Mouse (Mus musculus) kidney, postnatal 0 days (tissue): Measurements from ENCODE around the gene Zfp385a. TPM values are rescaled to one million over a fixed set of nuclear protein-coding genes. Genes with fewer than 3 reads are reported as not detected.

Experiments used
- ATAC-seq: fragments of 200-750 bp; cut with Nextera tagmentation; replicated peaks from 2 replicates; pipeline ENCODE4 v1.8.0; 2017; ENCODE audit warnings: low read depth, moderate number of reproducible peaks, moderate TSS enrichment, moderate library complexity; ENCODE audit not compliant: low FRiP score
- DNase-seq: peaks from one replicate; pipeline ENCODE4 v3.0.0-alpha.2; 2016; ENCODE audit warnings: low spot score
- H3K27ac ChIP-seq: fragments of 300-500 bp; sonication (generic); 2 replicates; pipeline ENCODE4 v1.5.1; 2014; ENCODE audit warnings: mild to moderate bottlenecking
- H3K27me3 ChIP-seq: fragments of 300-500 bp; sonication (generic); 2 replicates; pipeline ENCODE4 v1.6.1; 2014; ENCODE audit warnings: low read length, mixed read lengths; ENCODE audit not compliant: insufficient read depth
- H3K36me3 ChIP-seq: fragments of 300-500 bp; sonication (generic); 2 replicates; pipeline ENCODE4 v1.6.1; 2014; ENCODE audit warnings: low read length, mixed read lengths; ENCODE audit not compliant: insufficient read depth
- H3K4me1 ChIP-seq: fragments of 300-500 bp; sonication (generic); replicated peaks from 2 replicates; pipeline ENCODE4 v1.6.1; 2014; ENCODE audit warnings: antibody characterized with exemption, low read length, mixed read lengths; ENCODE audit not compliant: insufficient read depth
- H3K4me2 ChIP-seq: fragments of 300-500 bp; sonication (generic); 2 replicates; pipeline ENCODE4 v1.6.1; 2014; ENCODE audit warnings: mild to moderate bottlenecking, low read length, moderate library complexity, mixed read lengths
- H3K4me3 ChIP-seq: fragments of 300-500 bp; sonication (generic); replicated peaks from 2 replicates; pipeline ENCODE4 v1.5.1; 2014; ENCODE audit warnings: low read depth, low read length
- H3K9ac ChIP-seq: fragments of 300-500 bp; sonication (generic); 2 replicates; pipeline ENCODE4 v1.6.1; 2014; ENCODE audit warnings: low read depth, low read length
- H3K9me3 ChIP-seq: fragments of 300-500 bp; sonication (generic); replicated peaks from 2 replicates; pipeline ENCODE4 v1.6.1; 2016; ENCODE audit warnings: low read length, inconsistent platforms, mixed read lengths
- CTCF ChIP-seq: IDR thresholded peaks from 2 replicates; pipeline ENCODE4 v1.5.1; 2016; ENCODE audit warnings: antibody characterized with exemption, low read depth, mild to moderate bottlenecking, moderate library complexity
- WGBS: fragments of 180-500 bp; shearing (Covaris S2); extraction: QIAGEN DNeasy Blood & Tissue Kit; methylation state at CpG from one replicate; pipeline ENCODE4 v1.1.7; 2014; 5-methylcytosine and 5-hydroxymethylcytosine counted together
- polyA plus RNA-seq: library from polyadenylated mRNA; unstranded; fragments of >200 nt; fragmentation: Nextera tagmentation; extraction: Ambion mirVana; gene quantifications from 2 replicates; pipeline ENCODE4 v1.2.1, GENCODE M21; 2015

Zfp385a gene
- polyA plus RNA-seq, 1 experiment from 2014 or later: 11.8 TPM

GRCm38 (mm10) chr15:103340786-103341185 is 893 bp upstream of the Zfp385a start:
- whole genome bisulfite sequencing: 24% methylated on average over 4 of the region's 4 CpGs
- no peak overlapping the region for H3K4me3 ChIP-seq
- no peak overlapping the region for H3K9ac ChIP-seq
- peaks cover 18% of the 10 kb centered on the region for H3K36me3 ChIP-seq
- H3K4me2 ChIP-seq: peak overlapping the region; percentile 91; the same call in 1 of the 2 replicates
- no peaks in the 10 kb centered on the region for H3K9me3 ChIP-seq
- peaks cover 19% of the 10 kb centered on the region for H3K27me3 ChIP-seq
- H3K4me1 ChIP-seq: 0 out of 2 replicates have a peak, but pooled peaks cover 9% of the 10 kb centered on the region
- TF ChIP-seq CTCF: peak; percentile 50; the same call in 1 of the 2 replicates
- H3K27ac ChIP-seq: no peak overlapping the region
- DNase-seq (no peak), ATAC-seq (no peak)

- H3K27me3 ChIP-seq: peaks cover 19% of the 10 kb centered on the region
- H3K9me3 ChIP-seq: no peaks in the 10 kb centered on the region
- 0 out of 2 replicates have a peak, but pooled peaks cover 9% of the 10 kb centered on the region for H3K4me1 ChIP-seq
- DNase-seq (no peak), ATAC-seq (0 out of 2 replicates have a peak, but pooled peaks have one; percentile 31)
- H3K4me3 ChIP-seq: peak overlapping the region; percentile 57
- peak overlapping the region; percentile 91 for H3K4me2 ChIP-seq
- no peak overlapping the region for H3K27ac ChIP-seq
- H3K9ac ChIP-seq: peak overlapping the region; percentile 41
- TF ChIP-seq CTCF: no peak
- H3K36me3 ChIP-seq: peaks cover 4% of the 10 kb centered on the region; the same call in 1 of the 2 replicates
- 8% methylated on average over 31 of the region's 31 CpGs for WGBS
Measured at GRCm38 (mm10) chr15:103339166-103339960, 530 bp downstream of the Zfp385a start.

DNA sequence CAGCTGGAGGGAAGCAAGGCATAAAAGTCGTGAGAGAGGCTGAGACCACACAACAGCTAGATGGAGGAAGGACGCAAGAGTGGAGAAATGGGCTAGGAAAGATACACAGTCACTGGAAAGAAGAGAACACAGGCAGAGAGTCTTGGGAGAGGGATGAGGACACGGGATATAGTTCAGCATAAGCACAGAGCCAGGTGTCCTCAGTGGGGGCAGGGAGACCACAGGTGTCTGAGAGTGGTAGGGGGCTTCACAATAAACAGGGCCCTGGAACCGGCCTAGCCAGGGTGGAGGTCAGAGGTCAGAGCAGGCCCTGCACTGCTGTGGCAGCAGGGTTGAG is 1.1 kb downstream of the Zfp385a start:
- ATAC-seq (0 out of 2 replicates have a peak, but pooled peaks have one; percentile 3), DNase-seq (no peak)
- H3K9me3 ChIP-seq: no peaks in the 10 kb centered on the region
- 52% methylated on average over 4 of the region's 4 CpGs for WGBS
- TF ChIP-seq CTCF: no peak
- no peaks in the 10 kb centered on the region for H3K36me3 ChIP-seq
- H3K9ac ChIP-seq: no peak overlapping the region
- peaks cover 14% of the 10 kb centered on the region; the same call in 1 of the 2 replicates for H3K4me1 ChIP-seq
- H3K27me3 ChIP-seq: peaks cover 19% of the 10 kb centered on the region
- H3K4me2 ChIP-seq: peak overlapping the region; percentile 91; the same call in 1 of the 2 replicates
- no peak overlapping the region for H3K27ac ChIP-seq
- no peak overlapping the region for H3K4me3 ChIP-seq

DNA sequence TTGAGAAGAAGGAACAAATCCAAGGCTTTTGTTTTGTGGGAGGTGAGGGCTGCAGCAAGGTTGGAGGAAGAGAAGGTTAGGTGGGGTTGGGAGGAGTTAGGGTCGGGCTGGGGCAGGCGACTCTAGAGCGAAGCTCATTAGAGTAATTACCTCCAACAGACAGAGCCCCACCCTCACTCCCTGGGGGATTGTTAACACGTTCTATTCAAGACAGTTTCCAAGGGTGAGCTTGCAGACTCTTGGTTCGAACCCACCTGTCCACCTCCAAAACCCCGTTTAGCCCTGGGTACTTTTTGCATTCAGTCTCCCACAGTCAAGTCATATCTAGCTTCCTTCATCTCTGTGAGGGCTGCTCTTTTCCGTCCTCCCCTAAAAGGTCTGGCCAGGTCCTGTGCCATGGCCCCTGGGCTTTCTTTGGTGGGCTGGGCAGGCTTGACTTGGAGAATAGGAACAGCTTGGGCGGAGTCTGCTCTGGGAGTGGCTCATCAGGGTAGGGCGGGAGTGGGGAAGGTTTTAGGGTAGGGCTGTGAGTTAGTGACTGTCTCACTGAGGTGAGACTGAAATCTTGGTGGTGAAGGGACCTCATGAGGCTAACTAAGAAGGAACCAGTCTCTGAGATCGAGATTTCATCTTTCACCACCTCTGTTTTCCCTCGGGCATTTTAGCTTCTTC is 2.8 kb downstream of the Zfp385a start:
- no peak for TF ChIP-seq CTCF
- Histone ChIP-seq H3K9ac (no peak overlapping the region), H3K27me3 (peaks cover 19% of the 10 kb centered on the region), H3K4me1 (peaks cover 16% of the 10 kb centered on the region; the same call in 1 of the 2 replicates), H3K36me3 (no peaks in the 10 kb centered on the region), H3K4me3 (no peak overlapping the region), H3K4me2 (no peak overlapping the region), H3K9me3 (no peaks in the 10 kb centered on the region), H3K27ac (no peak overlapping the region)
- 24% methylated on average over 11 of the region's 11 CpGs for WGBS
- ATAC-seq: no peak
- DNase-seq: no peak

GRCm38 (mm10) chr15:103335488-103336235 is 4.2 kb downstream of the Zfp385a start:
- Histone ChIP-seq H3K9ac (no peak overlapping the region), H3K4me1 (peaks cover 16% of the 10 kb centered on the region; the same call in 1 of the 2 replicates), H3K9me3 (no peaks in the 10 kb centered on the region), H3K27ac (no peak overlapping the region), H3K4me2 (no peak overlapping the region), H3K36me3 (no peaks in the 10 kb centered on the region), H3K4me3 (no peak overlapping the region), H3K27me3 (peaks cover 13% of the 10 kb centered on the region)
- ATAC-seq (no peak), DNase-seq (no peak)
- no peak for TF ChIP-seq CTCF
- 30% methylated on average over 7 of the region's 7 CpGs for WGBS

DNA sequence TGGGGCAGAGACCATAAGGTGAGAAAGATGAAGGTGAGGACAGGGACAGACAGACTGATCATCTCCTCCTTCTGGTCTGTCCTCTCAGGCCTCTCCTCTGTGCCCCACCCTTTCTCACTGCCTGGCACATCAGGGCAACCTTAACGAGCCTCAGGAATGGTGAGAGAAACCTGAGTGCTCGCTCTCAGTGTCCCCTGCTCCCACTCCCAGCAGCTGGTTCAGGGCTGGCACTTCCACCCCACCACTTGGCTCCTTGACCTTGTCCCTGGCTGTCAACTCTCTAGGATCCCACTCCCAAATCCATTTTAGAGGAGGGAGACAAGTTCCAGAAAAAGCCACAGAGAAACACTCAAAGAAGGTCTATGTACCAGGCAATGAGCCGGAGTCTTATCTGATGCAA is 4.9 kb downstream of the Zfp385a start:
- peaks cover 10% of the 10 kb centered on the region for H3K27me3 ChIP-seq
- ATAC-seq: no peak
- no peak overlapping the region for H3K9ac ChIP-seq
- H3K9me3 ChIP-seq: no peaks in the 10 kb centered on the region
- 60% methylated on average over 3 of the region's 3 CpGs for WGBS
- H3K36me3 ChIP-seq: no peaks in the 10 kb centered on the region
- no peak for TF ChIP-seq CTCF
- H3K4me2 ChIP-seq: no peak overlapping the region
- no peak for DNase-seq
- no peak overlapping the region for H3K27ac ChIP-seq
- H3K4me3 ChIP-seq: no peak overlapping the region
- peaks cover 13% of the 10 kb centered on the region; the same call in 1 of the 2 replicates for H3K4me1 ChIP-seq
